Mouse (Mus musculus) brain, embryonic 14.5 days (tissue): ENCODE measurements at regions not wholly inside any gene's neighbourhood (a gene's known extent, or its start where the extent isn't known, plus 50 kb on each side); places are given as distances from the start of the nearest gene placed in this dataset.

ENCODE experiments used
- CTCF ChIP-seq: fragments of 200-500 bp; IDR thresholded peaks from 2 replicates; pipeline ENCODE4 v1.5.1; 2012; ENCODE audit warnings: inconsistent platforms, mild to moderate bottlenecking, moderate library complexity, borderline replicate concordance; ENCODE audit not compliant: insufficient read depth, insufficient read length; ENCODE audit errors: extremely low read depth
- POLR2A ChIP-seq: fragments of 200-500 bp; IDR thresholded peaks from 2 replicates; pipeline ENCODE4 v1.6.1; 2012; ENCODE audit warnings: mild to moderate bottlenecking, inconsistent platforms, borderline replicate concordance; ENCODE audit not compliant: poor library complexity, insufficient read depth, insufficient read length, severe bottlenecking; ENCODE audit errors: extremely low read depth

DNA sequence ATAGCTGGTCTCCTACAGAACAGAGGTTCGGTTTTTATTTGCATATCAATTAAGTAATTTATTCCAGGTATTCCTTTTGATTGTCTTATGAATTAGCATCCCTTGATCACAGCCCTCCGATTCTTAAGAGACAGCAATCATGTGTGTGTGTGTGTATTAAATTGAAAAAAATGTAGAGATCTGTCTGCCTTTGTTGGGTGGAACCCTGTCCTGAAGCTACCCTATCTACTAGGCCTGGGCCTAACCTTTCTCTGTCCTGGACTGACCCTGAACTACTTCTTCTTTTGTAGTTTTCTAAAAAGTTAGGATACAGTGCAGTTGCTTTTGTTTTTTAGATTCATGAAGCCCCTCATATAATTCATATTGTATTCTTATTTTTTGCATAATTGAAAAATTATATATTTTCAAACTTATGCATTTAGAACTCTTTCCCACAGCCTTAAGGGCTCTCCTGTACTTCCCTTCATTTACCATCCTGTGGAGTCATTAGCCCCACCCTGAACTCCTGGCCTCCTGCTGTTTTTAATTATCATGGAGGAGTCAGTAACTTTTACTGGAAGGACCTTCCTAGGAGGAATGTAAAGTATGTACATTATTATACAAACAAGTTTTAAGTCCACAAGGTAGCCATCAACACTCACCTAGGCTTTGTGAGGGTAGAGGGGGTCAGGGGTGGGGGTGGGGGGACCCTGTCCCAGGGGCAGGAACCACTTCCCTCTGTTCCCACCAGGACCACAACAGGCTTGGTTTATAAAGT lies 245.6 kb upstream of the Slitrk5 start:
- TF ChIP-seq POLR2A (no peak), CTCF (no peak)
